Mouse (Mus musculus) hindbrain, embryonic 15.5 days (tissue): ENCODE measurements around the gene Rptor. TPM values are rescaled to one million over a fixed set of nuclear protein-coding genes. Genes with fewer than 3 reads are reported as not detected.

Experiments
- ATAC-seq: fragments of 200-750 bp; cut with Nextera tagmentation; 2 replicates; pipeline ENCODE4 v1.8.0; 2017; ENCODE audit warnings: low read depth, moderate number of reproducible peaks, moderate TSS enrichment; ENCODE audit not compliant: low FRiP score
- H3K27ac ChIP-seq: fragments of 300-500 bp; sonication (generic); replicated peaks from 2 replicates; pipeline ENCODE4 v1.5.1; 2015; ENCODE audit warnings: mild to moderate bottlenecking, inconsistent platforms
- H3K27me3 ChIP-seq: fragments of 300-500 bp; sonication (generic); 2 replicates; pipeline ENCODE4 v1.6.1; 2015; ENCODE audit warnings: control low read depth, inconsistent platforms
- H3K36me3 ChIP-seq: fragments of 300-500 bp; sonication (generic); 2 replicates; pipeline ENCODE4 v1.6.1; 2015; ENCODE audit warnings: control low read depth, inconsistent platforms
- H3K4me1 ChIP-seq: fragments of 300-500 bp; sonication (generic); replicated peaks from 2 replicates; pipeline ENCODE4 v1.6.1; 2015; ENCODE audit warnings: control low read depth, inconsistent platforms
- H3K4me2 ChIP-seq: fragments of 300-500 bp; sonication (generic); 2 replicates; pipeline ENCODE4 v1.6.1; 2015; ENCODE audit warnings: moderate library complexity, mild to moderate bottlenecking, inconsistent platforms
- H3K4me3 ChIP-seq: fragments of 300-500 bp; sonication (generic); 2 replicates; pipeline ENCODE4 v1.5.1; 2015; ENCODE audit warnings: mild to moderate bottlenecking, inconsistent platforms
- H3K9ac ChIP-seq: fragments of 300-500 bp; sonication (generic); 2 replicates; pipeline ENCODE4 v1.6.1; 2015; ENCODE audit warnings: inconsistent platforms
- H3K9me3 ChIP-seq: fragments of 300-500 bp; sonication (generic); 2 replicates; pipeline ENCODE4 v1.6.1; 2016; ENCODE audit warnings: control low read depth, inconsistent platforms
- WGBS: fragments of 180-500 bp; shearing (Covaris S2); methylation state at CpG from one replicate; pipeline ENCODE4 v1.1.7; 2015; 5-methylcytosine and 5-hydroxymethylcytosine counted together
- polyA plus RNA-seq: library from polyadenylated mRNA; unstranded; fragments of >200 nt; fragmentation: Nextera tagmentation; extraction: Ambion mirVana; gene quantifications from 2 replicates; pipeline ENCODE4 v1.2.1, GENCODE M21; 2015

Gene Rptor
- polyA plus RNA-seq, 1 experiment from 2014 or later: 13.3 TPM

DNA sequence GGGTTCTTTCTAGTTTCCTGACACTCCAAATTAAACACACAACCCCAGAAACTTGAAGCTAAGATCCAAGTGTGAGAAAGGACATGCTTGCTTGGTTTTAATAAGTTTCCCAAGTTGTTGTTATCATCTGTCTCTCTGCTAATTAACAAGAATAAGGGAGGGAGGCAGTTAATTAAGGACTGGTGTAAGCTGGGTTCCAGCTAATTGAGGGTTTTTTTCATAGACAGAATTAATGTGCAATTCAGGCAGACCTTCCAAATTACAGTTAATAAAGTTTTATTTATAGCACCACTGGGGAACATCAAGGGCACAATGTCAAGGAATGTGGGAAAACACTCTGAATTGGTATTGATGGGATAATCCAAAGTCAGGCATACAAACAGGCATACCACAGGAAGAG is 230.6 kb downstream of the Rptor start:
- Histone ChIP-seq H3K9ac (no peak overlapping the region), H3K4me2 (no peak overlapping the region)

DNA sequence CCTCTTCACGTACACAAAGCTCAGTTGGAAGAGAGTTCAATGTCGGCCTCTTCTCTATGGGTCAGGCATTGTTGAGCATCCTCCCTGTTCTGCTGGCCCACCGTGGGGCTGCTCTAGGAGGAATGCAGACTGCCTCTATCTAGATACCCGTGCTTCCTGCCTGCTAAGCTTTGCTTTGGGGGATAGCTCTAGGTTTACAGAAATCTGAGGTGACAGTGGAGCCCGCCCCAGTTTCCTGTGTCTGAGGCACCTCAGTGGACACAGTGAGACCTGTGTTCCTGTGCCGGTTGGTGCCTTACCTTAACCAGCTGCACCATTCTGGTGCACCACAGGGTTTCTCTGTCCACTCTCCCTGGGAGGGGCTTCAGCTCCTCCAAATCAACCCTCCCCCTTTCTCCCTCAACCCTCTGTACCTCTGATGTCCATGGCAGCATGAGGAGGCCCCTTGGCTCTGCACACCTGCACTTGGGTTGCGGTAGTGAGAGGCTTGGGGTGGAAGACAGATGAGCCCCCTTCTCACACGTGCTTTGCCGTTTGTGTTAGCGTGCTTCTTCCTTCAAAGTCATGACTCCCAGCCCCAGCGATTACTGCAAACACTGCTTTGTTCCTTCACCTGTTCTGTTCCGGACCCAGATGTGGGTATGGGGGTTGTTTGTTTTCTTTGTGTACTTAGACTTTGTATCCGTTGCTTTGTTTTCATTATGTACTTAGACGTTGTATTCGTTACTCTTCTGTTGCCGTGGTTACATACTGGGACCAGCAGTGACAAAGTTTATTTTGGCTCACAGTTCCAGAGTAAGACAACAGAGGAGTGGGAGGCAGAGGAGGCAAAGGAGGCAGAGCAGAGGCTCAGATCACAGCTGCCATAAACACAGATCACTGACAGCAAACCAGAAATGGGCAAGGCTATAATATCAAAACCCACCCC is 231.4 kb downstream of the Rptor start:
- no peak overlapping the region for H3K27ac ChIP-seq
- no peaks in the 10 kb centered on the region for H3K9me3 ChIP-seq
- 70% methylated on average over 16 of the region's 16 CpGs for WGBS
- no peak overlapping the region for H3K4me2 ChIP-seq
- H3K9ac ChIP-seq: no peak overlapping the region
- no peak overlapping the region for H3K4me3 ChIP-seq
- no peak for ATAC-seq
- 0 out of 2 replicates have a peak, but pooled peaks cover 6% of the 10 kb centered on the region for H3K4me1 ChIP-seq
- no peaks in the 10 kb centered on the region for H3K27me3 ChIP-seq
- no peaks in the 10 kb centered on the region; the same call in 1 of the 2 replicates for H3K36me3 ChIP-seq

More for the DNA sequence above, 230.6 kb downstream of the Rptor start:
- Histone ChIP-seq H3K9me3 (no peaks in the 10 kb centered on the region), H3K27me3 (no peaks in the 10 kb centered on the region), H3K27ac (no peak overlapping the region), H3K36me3 (peaks cover 4% of the 10 kb centered on the region; the same call in 1 of the 2 replicates), H3K4me3 (no peak overlapping the region), H3K4me1 (0 out of 2 replicates have a peak, but pooled peaks cover 6% of the 10 kb centered on the region)
- ATAC-seq: no peak

DNA sequence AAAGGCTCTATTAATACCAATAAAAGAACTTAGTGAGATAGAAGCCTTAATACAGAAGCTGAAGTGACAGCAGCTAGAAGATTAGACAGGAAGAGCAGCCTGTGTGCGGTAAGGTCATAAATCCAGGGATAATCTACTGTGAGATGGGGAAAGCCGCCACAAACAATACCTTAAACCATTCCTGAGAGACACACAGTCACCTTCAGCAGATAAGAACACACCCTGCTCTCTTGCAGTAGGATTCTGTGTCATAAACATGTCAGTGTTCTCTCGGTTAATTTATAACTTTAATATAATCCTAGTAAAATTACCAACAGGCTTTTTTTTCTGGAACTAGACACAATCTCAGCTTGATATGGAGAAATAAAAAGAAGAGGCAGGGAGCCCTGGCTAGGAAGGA is 233.6 kb downstream of the Rptor start:
- no peak overlapping the region for H3K27ac ChIP-seq
- ATAC-seq: no peak
- no peak overlapping the region for H3K9ac ChIP-seq
- no peak overlapping the region for H3K4me2 ChIP-seq
- no peaks in the 10 kb centered on the region for H3K27me3 ChIP-seq
- 89% methylated on average over 3 of the region's 3 CpGs for WGBS
- H3K36me3 ChIP-seq: no peaks in the 10 kb centered on the region; the same call in 1 of the 2 replicates
- peaks cover 14% of the 10 kb centered on the region for H3K4me1 ChIP-seq
- H3K9me3 ChIP-seq: no peaks in the 10 kb centered on the region
- no peak overlapping the region for H3K4me3 ChIP-seq

DNA sequence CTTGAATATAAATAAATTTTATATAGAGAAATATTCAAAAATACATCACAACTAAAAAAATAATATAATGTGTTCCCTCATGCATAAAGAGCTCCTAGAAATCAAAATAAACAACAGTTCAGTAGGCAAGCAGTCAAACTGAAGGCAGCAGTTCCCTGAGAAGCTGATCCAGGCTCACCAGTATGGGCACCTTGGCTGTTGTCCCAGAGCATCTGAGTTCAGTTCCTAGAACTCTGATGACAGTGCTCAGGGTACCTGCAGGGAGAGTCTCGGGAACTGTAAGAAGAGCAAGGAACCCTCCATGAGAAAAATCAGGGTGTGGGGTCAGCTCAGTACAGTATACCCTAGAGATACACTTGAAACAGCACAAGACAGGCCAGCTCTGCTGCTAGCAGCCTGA is 235.1 kb downstream of the Rptor start:
- no peak overlapping the region for H3K4me3 ChIP-seq
- H3K4me1 ChIP-seq: peaks cover 14% of the 10 kb centered on the region
- H3K27me3 ChIP-seq: no peaks in the 10 kb centered on the region
- WGBS: 76% methylated on average over 1 of the region's 1 CpGs
- H3K4me2 ChIP-seq: no peak overlapping the region
- H3K9ac ChIP-seq: no peak overlapping the region
- no peaks in the 10 kb centered on the region; the same call in 1 of the 2 replicates for H3K36me3 ChIP-seq
- no peak overlapping the region for H3K27ac ChIP-seq
- no peaks in the 10 kb centered on the region for H3K9me3 ChIP-seq
- no peak for ATAC-seq

DNA sequence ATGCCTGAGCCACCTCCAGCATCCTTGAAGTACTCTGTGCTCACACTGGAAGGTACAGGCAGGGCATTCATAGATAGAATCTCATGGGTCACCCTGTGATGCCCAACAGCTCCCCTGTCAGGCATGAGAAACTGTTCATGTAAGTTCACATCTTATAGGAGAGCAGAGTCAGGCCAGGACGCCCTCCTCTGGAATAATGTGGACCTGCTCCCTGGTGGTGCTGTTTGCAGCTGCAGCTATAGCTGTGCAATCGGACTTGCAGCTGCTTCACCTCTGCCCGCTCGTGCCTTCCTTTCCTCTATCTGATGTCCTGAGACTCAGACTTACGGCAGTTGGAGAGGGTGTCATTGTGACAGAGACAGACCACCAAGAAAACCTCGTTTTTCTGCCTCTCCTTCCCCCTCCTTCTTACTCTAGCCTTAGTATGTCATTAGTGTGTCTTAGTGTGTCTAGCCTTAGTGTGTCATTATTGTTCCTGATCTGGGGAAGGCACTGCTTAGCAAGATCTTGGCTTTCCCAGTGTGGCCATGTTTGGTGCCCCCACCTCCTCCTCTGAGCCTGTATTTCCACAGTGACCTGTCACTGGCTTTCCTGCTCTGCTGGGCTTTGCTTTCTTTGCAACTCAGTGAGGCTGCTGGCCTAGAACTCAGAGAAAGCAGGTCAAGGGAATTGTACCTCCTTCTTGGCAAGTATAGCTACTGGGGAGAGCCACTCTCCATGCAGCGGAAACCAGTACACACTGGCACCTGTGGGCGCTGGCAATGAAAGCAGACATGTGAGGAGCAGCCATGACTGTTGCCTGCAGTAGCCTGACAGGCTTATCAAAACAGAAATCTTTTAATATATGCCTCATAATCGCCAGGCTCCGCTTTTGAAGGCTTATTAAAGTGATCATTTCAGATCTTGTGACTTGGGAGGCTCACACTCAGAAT is 237.0 kb downstream of the Rptor start:
- Histone ChIP-seq H3K27me3 (no peaks in the 10 kb centered on the region), H3K4me1 (peaks cover 10% of the 10 kb centered on the region), H3K4me3 (no peak overlapping the region), H3K36me3 (peaks cover 4% of the 10 kb centered on the region), H3K4me2 (no peak overlapping the region), H3K27ac (no peak overlapping the region; the same call in 1 of the 2 replicates), H3K9ac (no peak overlapping the region), H3K9me3 (no peaks in the 10 kb centered on the region)
- whole genome bisulfite sequencing: 82% methylated on average over 10 of the region's 10 CpGs
- no peak for ATAC-seq

DNA sequence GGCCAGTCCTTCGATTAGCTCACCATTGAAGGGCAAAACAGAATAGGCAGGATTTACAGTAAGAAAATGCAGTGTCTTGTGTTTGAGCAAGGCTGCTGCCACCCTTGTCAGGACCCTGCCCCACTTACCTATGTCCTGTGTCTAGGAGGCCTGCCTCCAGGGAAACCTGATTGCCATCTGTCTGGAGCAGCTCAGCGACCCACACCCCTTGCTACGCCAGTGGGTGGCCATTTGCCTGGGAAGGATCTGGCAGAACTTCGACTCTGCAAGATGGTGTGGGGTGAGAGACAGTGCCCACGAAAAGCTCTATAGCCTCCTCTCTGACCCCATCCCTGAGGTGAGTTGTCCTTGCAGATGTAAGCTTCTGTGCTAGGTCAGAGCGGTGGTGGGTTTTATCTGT is 243.9 kb downstream of the Rptor start:
- Histone ChIP-seq H3K4me2 (no peak overlapping the region), H3K9ac (no peak overlapping the region), H3K27ac (no peak overlapping the region), H3K4me1 (peaks cover 5% of the 10 kb centered on the region; the same call in 1 of the 2 replicates), H3K27me3 (no peaks in the 10 kb centered on the region), H3K9me3 (no peaks in the 10 kb centered on the region), H3K36me3 (peaks cover 10% of the 10 kb centered on the region), H3K4me3 (no peak overlapping the region)
- WGBS: 87% methylated on average over 6 of the region's 6 CpGs
- no peak for ATAC-seq

DNA sequence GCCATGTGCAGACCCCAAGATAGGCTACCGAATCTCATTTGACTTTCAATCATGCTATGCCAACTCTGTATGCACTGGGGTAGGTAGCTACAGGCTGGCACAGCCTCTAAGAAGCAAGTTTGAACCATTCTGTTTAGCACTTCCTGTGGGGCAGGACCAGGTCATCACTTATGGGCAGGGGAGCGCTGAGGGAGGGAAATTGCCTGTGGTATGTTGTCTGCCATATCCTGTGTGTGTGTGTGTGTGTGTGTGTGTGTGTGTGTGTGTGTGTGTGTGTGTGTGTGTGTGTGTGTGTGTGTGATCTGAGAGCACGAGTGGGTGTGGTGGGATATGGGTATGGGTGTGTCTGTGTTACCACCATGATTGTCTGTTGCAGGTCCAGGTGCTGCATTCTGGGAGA is 244.4 kb downstream of the Rptor start:
- H3K9ac ChIP-seq: no peak overlapping the region
- H3K4me1 ChIP-seq: peaks cover 5% of the 10 kb centered on the region; the same call in 1 of the 2 replicates
- no peak overlapping the region for H3K4me3 ChIP-seq
- no peaks in the 10 kb centered on the region for H3K9me3 ChIP-seq
- no peaks in the 10 kb centered on the region for H3K27me3 ChIP-seq
- no peak for ATAC-seq
- H3K27ac ChIP-seq: no peak overlapping the region
- WGBS: 92% methylated on average over 3 of the region's 3 CpGs
- peaks cover 12% of the 10 kb centered on the region for H3K36me3 ChIP-seq
- H3K4me2 ChIP-seq: no peak overlapping the region

DNA sequence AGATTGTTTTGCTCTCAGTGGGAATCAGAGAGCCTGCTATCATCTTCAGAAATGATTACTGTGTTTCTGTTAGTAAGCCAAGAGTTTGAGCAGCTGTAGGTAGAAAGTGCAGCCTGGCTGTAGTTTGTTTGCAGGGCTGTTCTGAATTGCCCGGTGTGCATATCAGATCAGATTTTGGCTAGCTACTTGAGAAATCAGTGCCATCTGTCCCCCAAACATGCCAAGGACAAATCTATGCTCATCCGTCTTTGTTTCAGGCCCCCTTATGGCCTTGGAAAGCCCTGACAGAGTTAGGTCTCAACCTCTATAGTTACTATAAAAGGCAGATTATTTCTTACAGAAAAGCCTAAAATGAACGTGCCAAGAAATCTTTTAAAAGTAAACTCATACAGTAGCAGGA is 244.9 kb downstream of the Rptor start:
- H3K27ac ChIP-seq: no peak overlapping the region
- H3K4me1 ChIP-seq: peaks cover 5% of the 10 kb centered on the region; the same call in 1 of the 2 replicates
- no peaks in the 10 kb centered on the region for H3K9me3 ChIP-seq
- no peak overlapping the region for H3K9ac ChIP-seq
- H3K4me3 ChIP-seq: no peak overlapping the region
- no peak overlapping the region for H3K4me2 ChIP-seq
- 85% methylated on average over 3 of the region's 3 CpGs for WGBS
- no peaks in the 10 kb centered on the region for H3K27me3 ChIP-seq
- peaks cover 16% of the 10 kb centered on the region for H3K36me3 ChIP-seq
- ATAC-seq: no peak

DNA sequence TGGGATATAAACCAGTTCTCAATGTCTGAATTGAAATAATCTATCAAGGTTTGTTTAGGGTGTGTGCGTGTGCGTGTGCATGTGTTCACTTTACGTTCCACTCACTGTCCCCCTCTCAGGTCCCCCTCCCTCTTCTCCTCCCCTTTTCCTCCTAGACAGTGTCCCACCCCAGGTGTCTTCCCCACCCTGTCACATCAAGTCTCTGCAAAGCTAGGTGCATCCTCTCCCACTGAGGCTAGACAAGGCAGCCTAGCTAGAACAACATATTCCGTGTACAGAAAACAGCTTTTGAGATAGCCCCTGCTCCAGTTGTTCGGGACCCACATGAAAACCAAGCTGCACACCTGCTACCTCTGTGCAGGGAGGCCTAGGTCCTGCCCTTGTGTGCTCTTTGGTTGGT is 245.5 kb downstream of the Rptor start:
- no peak for ATAC-seq
- H3K4me2 ChIP-seq: no peak overlapping the region
- 92% methylated on average over 5 of the region's 5 CpGs for WGBS
- peaks cover 22% of the 10 kb centered on the region for H3K36me3 ChIP-seq
- H3K27ac ChIP-seq: no peak overlapping the region
- no peaks in the 10 kb centered on the region for H3K27me3 ChIP-seq
- no peak overlapping the region for H3K9ac ChIP-seq
- no peak overlapping the region for H3K4me3 ChIP-seq
- H3K9me3 ChIP-seq: no peaks in the 10 kb centered on the region
- H3K4me1 ChIP-seq: peaks cover 5% of the 10 kb centered on the region; the same call in 1 of the 2 replicates

DNA sequence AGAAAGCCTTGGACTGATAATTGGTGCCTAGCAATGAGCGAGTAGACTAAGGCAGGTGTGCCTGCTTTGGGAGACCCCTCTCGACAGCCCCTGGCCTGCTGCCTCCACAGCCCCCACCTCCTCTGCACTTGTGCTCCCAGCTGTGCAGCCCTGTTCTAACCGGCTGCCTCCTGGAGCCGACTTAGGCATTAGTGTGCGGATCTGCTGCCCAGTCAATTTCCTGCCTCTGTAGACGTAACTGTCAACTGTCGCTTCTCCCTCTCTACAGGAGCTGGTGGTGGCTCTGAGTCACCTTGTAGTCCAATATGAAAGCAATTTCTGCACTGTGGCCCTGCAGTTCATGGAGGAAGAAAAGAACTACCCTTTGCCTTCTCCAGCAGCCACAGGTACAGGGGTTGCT is 253.3 kb downstream of the Rptor start:
- H3K9me3 ChIP-seq: no peaks in the 10 kb centered on the region
- 67% methylated on average over 7 of the region's 7 CpGs for WGBS
- H3K4me3 ChIP-seq: no peak overlapping the region
- H3K27me3 ChIP-seq: no peaks in the 10 kb centered on the region
- peaks cover 31% of the 10 kb centered on the region for H3K36me3 ChIP-seq
- no peak for ATAC-seq
- H3K4me1 ChIP-seq: peaks cover 6% of the 10 kb centered on the region; the same call in 1 of the 2 replicates
- H3K4me2 ChIP-seq: no peak overlapping the region
- H3K27ac ChIP-seq: 0 out of 2 replicates have a peak overlapping the region, but pooled peaks have one; percentile 1
- H3K9ac ChIP-seq: no peak overlapping the region

DNA sequence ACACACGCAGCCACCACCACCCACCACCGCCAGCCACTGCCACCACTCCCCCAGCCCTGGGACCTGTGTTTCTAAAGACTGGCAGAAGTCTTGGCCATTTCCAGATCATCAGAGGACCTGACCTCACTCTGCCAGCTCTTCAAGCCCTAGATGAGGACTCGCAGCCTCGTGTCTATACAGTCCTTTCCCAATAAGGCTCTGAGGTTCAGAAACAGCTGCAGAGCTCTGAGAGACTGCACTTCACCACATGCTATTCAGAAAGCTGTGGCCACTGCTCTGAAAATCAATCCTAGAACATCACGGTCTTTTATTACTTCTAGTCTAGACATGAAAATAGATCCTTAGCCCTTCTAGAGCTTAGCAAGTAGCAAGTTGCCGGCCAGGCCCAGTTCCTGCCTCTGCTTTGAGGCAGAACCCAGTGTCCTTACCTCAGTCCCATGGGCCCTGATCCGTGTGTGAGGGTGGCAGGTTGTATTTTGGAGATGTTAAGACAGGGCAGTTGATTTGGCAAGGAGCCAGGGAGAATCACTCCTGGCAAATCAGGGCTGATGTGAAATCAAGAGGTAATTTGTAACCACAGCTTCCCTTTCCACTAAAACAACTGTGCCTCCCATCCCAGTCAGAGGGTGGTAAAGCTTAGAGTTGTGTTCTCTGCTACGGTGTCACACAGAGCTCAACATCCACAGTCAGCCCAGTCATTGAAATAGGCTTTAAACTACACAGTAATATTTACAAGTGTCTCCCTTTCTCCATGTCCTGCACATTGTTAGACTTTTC is 260.0 kb downstream of the Rptor start:
- Histone ChIP-seq H3K4me2 (no peak overlapping the region), H3K4me1 (peaks cover 12% of the 10 kb centered on the region), H3K27me3 (no peaks in the 10 kb centered on the region), H3K27ac (no peak overlapping the region), H3K4me3 (no peak overlapping the region), H3K9ac (no peak overlapping the region), H3K36me3 (peaks cover 14% of the 10 kb centered on the region; the same call in 1 of the 2 replicates), H3K9me3 (no peaks in the 10 kb centered on the region)
- WGBS: 81% methylated on average over 8 of the region's 8 CpGs
- ATAC-seq: no peak
